11 mouse cellular contexts compared by ENCODE assay signal in genomic region chr1:166900441-166901161, GRCm38 (mm10).
DNase-seq lines count a peak whose midpoint lies in the region; ATAC-seq and TF ChIP-seq lines count a peak whose summit lies in the region.
"Had no signal": no experiment of that assay in that cellular context is flagged by ENCODE, and none has a peak within 500 bp of the region (broad histone marks: within the 10 kb centered on the region; RNA-seq: fewer than 3 reads in every experiment).

No protein-coding gene starts in this region.

- H3K9ac ChIP-seq in heart, embryonic 16.5 days (ENCODE audit: low read length), result no peak overlapping the region
- no peak overlapping the region for H3K9ac ChIP-seq in midbrain, embryonic 12.5 days (replicated peaks)
- no peak overlapping the region for H3K9ac ChIP-seq in midbrain, embryonic 15.5 days
- H3K9ac ChIP-seq in forebrain, postnatal 0 days, result no peak overlapping the region
- H3K9ac ChIP-seq in midbrain, embryonic 16.5 days (ENCODE audit: low read depth, low read length), result no peak overlapping the region
- no peak overlapping the region for H3K9ac ChIP-seq in liver, postnatal 0 days (replicated peaks)

- WGBS in heart, embryonic 16.5 days, result 47% methylated on average over 8 of the region's 8 CpGs
- 47% methylated on average over 8 of the region's 8 CpGs for WGBS in midbrain, embryonic 12.5 days
- 42% methylated on average over 8 of the region's 8 CpGs for WGBS in midbrain, embryonic 15.5 days
- 16% methylated on average over 8 of the region's 8 CpGs for WGBS in forebrain, postnatal 0 days
- 34% methylated on average over 8 of the region's 8 CpGs for WGBS in midbrain, embryonic 16.5 days
- WGBS in liver, postnatal 0 days (ENCODE audit: insufficient replicate concordance), result 55% methylated on average over 8 of the region's 8 CpGs

- no peaks in the 10 kb centered on the region for H3K27me3 ChIP-seq in heart, embryonic 16.5 days (ENCODE audit: control insufficient read depth, insufficient read depth, low read length)
- H3K27me3 ChIP-seq in midbrain, embryonic 12.5 days, result no peaks in the 10 kb centered on the region
- no peaks in the 10 kb centered on the region for H3K27me3 ChIP-seq in midbrain, embryonic 15.5 days (replicated peaks)
- no peaks in the 10 kb centered on the region for H3K27me3 ChIP-seq in forebrain, postnatal 0 days (ENCODE audit: insufficient read depth, low read length)
- H3K27me3 ChIP-seq in midbrain, embryonic 16.5 days (ENCODE audit: control insufficient read depth, insufficient read depth, low read depth, low read length), result no peaks in the 10 kb centered on the region
- H3K27me3 ChIP-seq in liver, postnatal 0 days (ENCODE audit: insufficient read depth, low read length), result no peaks in the 10 kb centered on the region

- no peak overlapping the region for H3K4me3 ChIP-seq in heart, embryonic 16.5 days (ENCODE audit: low read length)
- H3K4me3 ChIP-seq in midbrain, embryonic 12.5 days, result no peak overlapping the region
- H3K4me3 ChIP-seq in midbrain, embryonic 15.5 days, result no peak overlapping the region
- no peak overlapping the region for H3K4me3 ChIP-seq in forebrain, postnatal 0 days (ENCODE audit: low read depth, low read length)
- no peak overlapping the region for H3K4me3 ChIP-seq in midbrain, embryonic 16.5 days (ENCODE audit: low read depth, low read length)
- H3K4me3 ChIP-seq in liver, postnatal 0 days (ENCODE audit: low read depth, low read length), result no peak overlapping the region

- H3K27ac ChIP-seq in heart, embryonic 16.5 days (ENCODE audit: low read length), result peak overlapping the region; percentile 33; the same call in 1 of the 2 replicates
- no peak overlapping the region for H3K27ac ChIP-seq in midbrain, embryonic 12.5 days (replicated peaks)
- no peak overlapping the region for H3K27ac ChIP-seq in midbrain, embryonic 15.5 days
- H3K27ac ChIP-seq in forebrain, postnatal 0 days (ENCODE audit: low read depth, low read length), result no peak overlapping the region
- H3K27ac ChIP-seq in midbrain, embryonic 16.5 days (ENCODE audit: low read length), result no peak overlapping the region
- H3K27ac ChIP-seq in liver, postnatal 0 days (ENCODE audit: low read depth), result no peak overlapping the region
- H3K27ac ChIP-seq: macrophage had no signal

- TF ChIP-seq EP300 in liver, postnatal 0 days (IDR thresholded peaks at IDR 0.05; ENCODE audit: low read depth), result no peak

- intact Hi-C loops in heart, postnatal 25 days (cut with DNase I), result no loop called here

- TF ChIP-seq CTCF in forebrain, postnatal 0 days (IDR thresholded peaks at IDR 0.05; ENCODE audit: low read depth), result no peak
- TF ChIP-seq CTCF in liver, postnatal 0 days (IDR thresholded peaks at IDR 0.05; ENCODE audit: low read depth), result no peak

- H3K36me3 ChIP-seq in heart, embryonic 16.5 days (ENCODE audit: control insufficient read depth, insufficient read depth), result no peaks in the 10 kb centered on the region
- H3K36me3 ChIP-seq in midbrain, embryonic 12.5 days, result no peaks in the 10 kb centered on the region
- H3K36me3 ChIP-seq in midbrain, embryonic 15.5 days (replicated peaks), result no peaks in the 10 kb centered on the region
- H3K36me3 ChIP-seq in forebrain, postnatal 0 days (ENCODE audit: insufficient read depth), result no peaks in the 10 kb centered on the region
- H3K36me3 ChIP-seq in midbrain, embryonic 16.5 days (ENCODE audit: control insufficient read depth, insufficient read depth, low read length), result no peaks in the 10 kb centered on the region
- no peaks in the 10 kb centered on the region for H3K36me3 ChIP-seq in liver, postnatal 0 days (replicated peaks; ENCODE audit: insufficient read depth, low read length)

- 0 out of 2 replicates have a peak, but pooled peaks cover 3% of the 10 kb centered on the region for H3K4me1 ChIP-seq in heart, embryonic 16.5 days (ENCODE audit: control insufficient read depth, insufficient read depth, low read length)
- peaks cover 10% of the 10 kb centered on the region for H3K4me1 ChIP-seq in midbrain, embryonic 12.5 days
- peaks cover 2% of the 10 kb centered on the region; the same call in 1 of the 2 replicates for H3K4me1 ChIP-seq in midbrain, embryonic 15.5 days
- H3K4me1 ChIP-seq in forebrain, postnatal 0 days (ENCODE audit: insufficient read depth), result no peaks in the 10 kb centered on the region
- H3K4me1 ChIP-seq in midbrain, embryonic 16.5 days (ENCODE audit: control insufficient read depth, insufficient read depth, low read length), result no peaks in the 10 kb centered on the region
- no peaks in the 10 kb centered on the region for H3K4me1 ChIP-seq in liver, postnatal 0 days (ENCODE audit: insufficient read depth)

- no peaks in the 10 kb centered on the region for H3K9me3 ChIP-seq in heart, embryonic 16.5 days (replicated peaks; ENCODE audit: control insufficient read depth, low read length)
- H3K9me3 ChIP-seq in midbrain, embryonic 12.5 days, result no peaks in the 10 kb centered on the region
- no peaks in the 10 kb centered on the region for H3K9me3 ChIP-seq in midbrain, embryonic 15.5 days
- no peaks in the 10 kb centered on the region for H3K9me3 ChIP-seq in forebrain, postnatal 0 days (ENCODE audit: low read length)
- no peaks in the 10 kb centered on the region for H3K9me3 ChIP-seq in midbrain, embryonic 16.5 days (replicated peaks; ENCODE audit: control insufficient read depth, low read length, poor library complexity, severe bottlenecking)
- no peaks in the 10 kb centered on the region for H3K9me3 ChIP-seq in liver, postnatal 0 days (ENCODE audit: low read length)

- peak; percentile 29; the same call in 1 of the 2 replicates for ATAC-seq in heart, embryonic 16.5 days (replicated peaks; ENCODE audit: extremely low read depth, insufficient read depth, low FRiP score)
- 0 out of 2 replicates have a peak, but pooled peaks have one; percentile 44 for ATAC-seq in midbrain, embryonic 12.5 days (ENCODE audit: low FRiP score, low read depth)
- no peak for ATAC-seq in midbrain, embryonic 15.5 days (replicated peaks)
- peak; percentile 47 for ATAC-seq in forebrain, postnatal 0 days
- 0 out of 2 replicates have a peak, but pooled peaks have one; percentile 21 for ATAC-seq in midbrain, embryonic 16.5 days
- no peak for ATAC-seq in liver, postnatal 0 days

- no peak for DNase-seq in heart, postnatal 25 days (ENCODE audit: low spot score)
- peak; percentile 43 for DNase-seq in forebrain, postnatal 0 days
- DNase-seq in T-cell, adult 2 months (ENCODE audit: low spot score), result no peak
- no peak for DNase-seq in liver, postnatal 0 days
- DNase-seq: gastrocnemius, postnatal 36 days; right cerebral cortex, postnatal 25 days had no signal

- H3K4me2 ChIP-seq in heart, embryonic 16.5 days (ENCODE audit: low read depth, low read length), result no peak overlapping the region
- no peak overlapping the region for H3K4me2 ChIP-seq in midbrain, embryonic 12.5 days (replicated peaks)
- no peak overlapping the region for H3K4me2 ChIP-seq in midbrain, embryonic 15.5 days
- H3K4me2 ChIP-seq in forebrain, postnatal 0 days (ENCODE audit: low read depth), result no peak overlapping the region
- H3K4me2 ChIP-seq in midbrain, embryonic 16.5 days (ENCODE audit: low read length), result no peak overlapping the region
- H3K4me2 ChIP-seq in liver, postnatal 0 days (ENCODE audit: low read depth, low read length), result no peak overlapping the region

Comparison
In these comparisons a context has a peak if more than half of its experiments do, and no peak if none do; other contexts are left out.
1. ATAC-seq: peak in heart, embryonic 16.5 days (single experiment), midbrain, embryonic 12.5 days (single experiment), forebrain, postnatal 0 days (single experiment) and midbrain, embryonic 16.5 days (single experiment); none in midbrain, embryonic 15.5 days (single experiment) and liver, postnatal 0 days (single experiment).